Mouse (Mus musculus) midbrain, embryonic 15.5 days (tissue): ENCODE data around the gene Gls2. TPM values are rescaled to one million over a fixed set of nuclear protein-coding genes. Genes with fewer than 3 reads are reported as not detected.
A peak's percentile ranks its signal among the peaks of the same experiment; 100 is the strongest.

Experiments
- ATAC-seq: fragments of 200-750 bp; cut with Nextera tagmentation; replicated peaks from 2 replicates; pipeline ENCODE4 v1.8.0; 2017; ENCODE audit warnings: moderate TSS enrichment
- H3K27ac ChIP-seq: fragments of 300-500 bp; sonication (generic); 2 replicates; pipeline ENCODE4 v1.5.1; 2015; ENCODE audit warnings: mild to moderate bottlenecking, inconsistent platforms
- H3K27me3 ChIP-seq: fragments of 300-500 bp; sonication (generic); replicated peaks from 2 replicates; pipeline ENCODE4 v1.6.1; 2015; ENCODE audit warnings: inconsistent platforms
- H3K36me3 ChIP-seq: fragments of 300-500 bp; sonication (generic); replicated peaks from 2 replicates; pipeline ENCODE4 v1.6.1; 2015; ENCODE audit warnings: inconsistent platforms
- H3K4me1 ChIP-seq: fragments of 300-500 bp; sonication (generic); 2 replicates; pipeline ENCODE4 v1.6.1; 2015; ENCODE audit warnings: inconsistent platforms
- H3K4me2 ChIP-seq: fragments of 300-500 bp; sonication (generic); 2 replicates; pipeline ENCODE4 v1.6.1; 2015; ENCODE audit warnings: inconsistent platforms, mild to moderate bottlenecking, moderate library complexity
- H3K4me3 ChIP-seq: fragments of 300-500 bp; sonication (generic); 2 replicates; pipeline ENCODE4 v1.5.1; 2015; ENCODE audit warnings: mild to moderate bottlenecking, inconsistent platforms
- H3K9ac ChIP-seq: fragments of 300-500 bp; sonication (generic); 2 replicates; pipeline ENCODE4 v1.6.1; 2015; ENCODE audit warnings: mild to moderate bottlenecking, inconsistent platforms
- H3K9me3 ChIP-seq: fragments of 300-500 bp; sonication (generic); 2 replicates; pipeline ENCODE4 v1.6.1; 2016; ENCODE audit warnings: inconsistent platforms
- WGBS: fragments of 180-500 bp; shearing (Covaris S2); methylation state at CpG from one replicate; pipeline ENCODE4 v1.1.7; 2015; ENCODE audit warnings: mixed read lengths; 5-methylcytosine and 5-hydroxymethylcytosine counted together
- polyA plus RNA-seq: library from polyadenylated mRNA; unstranded; fragments of >200 nt; fragmentation: Nextera tagmentation; extraction: Ambion mirVana; gene quantifications from 2 replicates; pipeline ENCODE4 v1.2.1, GENCODE M21; 2015

The Gls2 gene
- polyA plus RNA-seq, 1 experiment from 2014 or later: 1.2 TPM

DNA sequence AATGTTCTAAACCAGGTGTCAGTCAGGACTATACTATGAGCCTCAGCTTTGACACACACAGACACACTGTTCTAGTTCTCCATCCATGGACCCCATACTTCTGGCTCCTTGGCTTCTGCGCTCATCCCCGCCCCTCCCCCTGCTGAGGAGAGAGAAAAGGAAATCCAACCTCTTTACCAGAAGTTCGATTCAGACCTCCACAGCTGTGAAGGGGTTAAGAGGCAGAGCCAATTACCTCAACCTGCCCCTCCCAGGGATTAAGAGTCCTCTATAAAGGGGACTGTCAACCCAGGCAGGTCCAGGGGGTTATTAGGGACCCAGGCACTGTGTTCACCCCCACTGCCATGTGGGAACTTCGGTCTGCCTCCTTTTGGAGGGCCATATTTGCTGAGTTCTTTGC, 31.3 kb downstream of the Gls2 start, which contains the start of gene Mip:
TSS of gene Mip (plus strand) at position 301 of the 400 bp plus-strand sequence.
- no peaks in the 10 kb centered on the region for H3K36me3 ChIP-seq
- H3K9ac ChIP-seq: no peak within 1 kb of the TSS
- no peak for ATAC-seq
- H3K9me3 ChIP-seq: no peaks in the 10 kb centered on the region
- no peak within 1 kb of the TSS for H3K4me3 ChIP-seq
- WGBS: 31% methylated on average over 4 of the region's 4 CpGs
- H3K27me3 ChIP-seq: no peaks in the 10 kb centered on the region
- no peak within 1 kb of the TSS for H3K27ac ChIP-seq
- no peaks in the 10 kb centered on the region for H3K4me1 ChIP-seq
- no peak within 1 kb of the TSS for H3K4me2 ChIP-seq

GRCm38 (mm10) chr10:128227592-128227991, 33.3 kb downstream of the Gls2 start:
- 84% methylated on average over 9 of the region's 9 CpGs for WGBS

GRCm38 (mm10) chr10:128228009-128228408, 33.8 kb downstream of the Gls2 start:
- Histone ChIP-seq H3K27ac (no peak overlapping the region), H3K4me3 (no peak overlapping the region), H3K4me2 (no peak overlapping the region), H3K27me3 (no peaks in the 10 kb centered on the region), H3K9ac (no peak overlapping the region), H3K36me3 (no peaks in the 10 kb centered on the region), H3K4me1 (peaks cover 12% of the 10 kb centered on the region), H3K9me3 (no peaks in the 10 kb centered on the region)
- no peak for ATAC-seq
- 95% methylated on average over 8 of the region's 8 CpGs for WGBS

More at GRCm38 (mm10) chr10:128227592-128227991, 33.3 kb downstream of the Gls2 start:
- no peak overlapping the region for H3K9ac ChIP-seq
- no peaks in the 10 kb centered on the region for H3K9me3 ChIP-seq
- H3K4me2 ChIP-seq: no peak overlapping the region
- no peak overlapping the region for H3K27ac ChIP-seq
- ATAC-seq: no peak
- no peaks in the 10 kb centered on the region for H3K27me3 ChIP-seq
- peaks cover 8% of the 10 kb centered on the region for H3K4me1 ChIP-seq
- H3K36me3 ChIP-seq: no peaks in the 10 kb centered on the region
- no peak overlapping the region for H3K4me3 ChIP-seq

DNA sequence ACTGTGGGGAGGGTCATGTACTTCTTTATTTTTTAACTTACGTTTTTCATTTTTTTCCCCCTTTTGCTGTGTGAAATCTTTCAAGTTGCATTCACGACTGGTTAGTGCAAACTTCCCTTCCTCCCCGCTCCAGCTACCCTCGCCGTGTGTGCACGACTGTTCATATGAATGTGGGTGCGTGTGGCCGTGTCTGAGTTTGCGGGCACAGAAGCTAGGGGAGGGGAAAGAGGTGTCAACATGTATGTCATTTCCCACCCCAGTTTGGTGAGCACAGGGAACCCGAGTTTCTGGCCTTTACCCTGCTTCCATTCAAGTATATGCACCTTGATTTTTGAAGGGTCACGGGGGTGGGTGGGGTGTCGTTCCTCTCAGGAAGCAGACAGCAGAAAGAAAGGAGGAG, 36.3 kb downstream of the Gls2 start:
- WGBS: 86% methylated on average over 12 of the region's 12 CpGs
- no peak overlapping the region for H3K4me2 ChIP-seq
- no peaks in the 10 kb centered on the region for H3K36me3 ChIP-seq
- ATAC-seq: no peak
- peaks cover 12% of the 10 kb centered on the region for H3K4me1 ChIP-seq
- no peak overlapping the region for H3K27ac ChIP-seq
- no peak overlapping the region for H3K9ac ChIP-seq
- H3K9me3 ChIP-seq: no peaks in the 10 kb centered on the region
- H3K4me3 ChIP-seq: no peak overlapping the region
- no peaks in the 10 kb centered on the region for H3K27me3 ChIP-seq

DNA sequence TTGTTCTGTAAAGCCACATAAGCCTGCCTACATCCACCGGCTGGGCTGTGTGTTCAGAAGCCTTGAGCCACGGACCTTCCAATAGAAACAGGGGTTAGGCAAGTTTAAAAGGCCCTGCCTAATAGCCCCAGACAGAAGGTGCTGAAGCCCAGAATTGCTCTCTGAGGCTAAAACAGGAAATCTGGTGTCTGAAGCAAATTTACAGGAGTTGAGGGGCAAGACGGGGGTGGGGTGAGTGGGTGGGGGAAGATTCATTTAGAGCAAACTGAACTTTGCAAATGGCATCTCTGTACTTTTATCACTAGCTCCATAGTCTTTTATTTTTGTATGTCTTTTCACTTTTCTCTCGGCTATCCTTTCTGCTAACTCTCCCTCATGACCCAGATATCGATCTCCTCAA, 36.9 kb downstream of the Gls2 start:
- H3K9me3 ChIP-seq: no peaks in the 10 kb centered on the region
- H3K27me3 ChIP-seq: no peaks in the 10 kb centered on the region
- 17% methylated on average over 5 of the region's 5 CpGs for WGBS
- no peak for ATAC-seq
- no peaks in the 10 kb centered on the region for H3K36me3 ChIP-seq
- peak overlapping the region; percentile 60 for H3K4me2 ChIP-seq
- peak overlapping the region; percentile 95 for H3K4me3 ChIP-seq
- peaks cover 12% of the 10 kb centered on the region for H3K4me1 ChIP-seq
- no peak overlapping the region; the same call in 1 of the 2 replicates for H3K27ac ChIP-seq
- H3K9ac ChIP-seq: peak overlapping the region; percentile 83; the same call in 1 of the 2 replicates

DNA sequence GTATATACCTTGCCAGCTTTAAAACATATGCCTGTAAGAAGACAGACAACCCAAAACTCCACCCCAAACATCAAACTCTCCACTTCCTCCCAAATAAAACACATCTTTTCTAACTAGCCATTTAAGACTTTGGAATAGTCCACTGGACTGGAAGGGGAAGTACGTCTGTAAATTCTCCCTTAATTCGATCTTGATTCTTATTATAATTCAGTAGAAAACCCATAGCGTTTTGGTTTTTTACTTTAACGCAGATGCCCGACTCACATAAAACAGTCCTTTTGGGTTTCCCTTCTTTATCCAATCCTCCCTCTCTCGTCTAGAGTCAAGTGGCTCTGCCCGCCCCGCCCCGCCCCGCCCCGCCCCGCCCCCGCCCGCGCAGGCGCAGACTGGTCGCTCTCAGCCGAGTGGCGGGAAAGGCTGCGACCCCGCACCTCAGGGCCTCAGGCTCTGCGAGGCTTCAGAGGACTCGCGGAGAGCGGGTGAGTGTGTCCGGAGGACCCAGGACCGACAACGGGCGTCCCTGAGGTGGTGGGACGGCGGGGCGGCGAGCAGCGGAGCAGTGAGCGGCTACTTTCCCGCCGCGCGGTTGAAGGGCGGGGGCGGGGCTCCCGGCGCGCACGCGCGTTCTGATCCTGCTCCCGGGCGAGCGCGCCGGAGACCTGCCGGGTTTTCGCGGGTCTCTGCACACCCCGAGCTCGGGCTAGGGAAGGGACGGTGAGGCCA, 37.6 kb downstream of the Gls2 start, which contains the start of gene Timeless:
TSS of gene Timeless (plus strand) at position 369 of the 723 bp plus-strand sequence.
- H3K4me2 ChIP-seq: peak within 1 kb of the TSS; percentile 60
- H3K9me3 ChIP-seq: no peaks in the 10 kb centered on the region
- no peaks in the 10 kb centered on the region for H3K36me3 ChIP-seq
- peak within 1 kb of the TSS; percentile 93 for H3K27ac ChIP-seq
- peak within 1 kb of the TSS; percentile 95 for H3K4me3 ChIP-seq
- peak; percentile 92 for ATAC-seq
- H3K9ac ChIP-seq: peak within 1 kb of the TSS; percentile 83
- under 1% methylated on average over 57 of the region's 58 CpGs for WGBS
- no peaks in the 10 kb centered on the region for H3K27me3 ChIP-seq
- peaks cover 12% of the 10 kb centered on the region for H3K4me1 ChIP-seq

DNA sequence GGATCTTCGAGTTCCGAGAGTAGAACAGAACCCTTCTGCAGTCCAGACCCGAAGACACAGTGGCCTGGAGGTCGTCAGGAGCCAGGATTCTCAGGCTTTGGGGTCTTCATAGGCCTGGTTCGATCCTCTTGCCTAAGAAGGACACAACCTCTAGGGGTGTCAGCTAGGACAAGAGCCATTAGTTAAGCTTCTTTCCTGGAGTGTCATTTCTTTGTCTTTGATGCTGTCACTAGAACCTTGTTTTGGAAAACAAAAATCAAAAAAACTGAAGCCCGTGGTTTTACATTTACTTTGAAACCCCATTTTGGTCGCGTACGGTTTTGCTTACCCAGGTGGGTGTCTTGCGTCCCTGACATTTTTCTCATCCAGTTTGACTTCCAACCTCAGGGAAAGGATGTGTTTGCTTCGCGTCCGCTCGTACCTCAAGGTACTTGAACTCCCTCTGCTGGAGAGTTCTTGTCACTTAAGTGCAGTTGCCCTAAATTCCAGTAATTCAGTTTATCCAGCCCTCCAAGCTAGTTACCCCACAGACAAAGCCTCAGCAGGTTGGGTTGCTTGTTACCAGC, 38.2 kb downstream of the Gls2 start:
- H3K27me3 ChIP-seq: no peaks in the 10 kb centered on the region
- under 1% methylated on average over 14 of the region's 14 CpGs for WGBS
- H3K9ac ChIP-seq: peak overlapping the region; percentile 83
- ATAC-seq: peak; percentile 56
- H3K4me1 ChIP-seq: peaks cover 12% of the 10 kb centered on the region
- peak overlapping the region; percentile 60 for H3K4me2 ChIP-seq
- peak overlapping the region; percentile 93 for H3K27ac ChIP-seq
- peak overlapping the region; percentile 95 for H3K4me3 ChIP-seq
- H3K36me3 ChIP-seq: no peaks in the 10 kb centered on the region
- no peaks in the 10 kb centered on the region for H3K9me3 ChIP-seq

DNA sequence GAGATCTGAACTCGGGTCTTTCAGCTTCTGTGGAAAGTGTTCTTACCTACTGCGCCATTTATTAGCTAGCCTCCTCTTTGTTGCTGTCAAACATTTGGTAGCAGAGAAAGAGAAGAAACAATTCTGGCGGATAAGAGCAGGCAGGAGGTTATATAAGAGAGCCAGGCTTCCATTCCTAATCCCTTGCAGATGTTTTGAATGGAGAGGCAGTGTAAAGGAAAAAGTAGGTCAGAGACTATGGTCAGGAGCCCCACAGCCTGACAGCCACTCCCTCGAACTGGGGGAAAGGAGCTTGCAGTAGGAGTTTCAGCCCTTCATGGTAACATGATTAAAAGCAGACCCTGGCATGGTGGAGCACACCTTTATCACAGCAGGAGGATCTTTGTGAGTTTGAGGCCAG, 42.1 kb downstream of the Gls2 start:
- 49% methylated on average over 4 of the region's 4 CpGs for WGBS
- H3K27me3 ChIP-seq: no peaks in the 10 kb centered on the region
- no peaks in the 10 kb centered on the region for H3K9me3 ChIP-seq
- H3K4me3 ChIP-seq: no peak overlapping the region
- ATAC-seq: no peak
- no peak overlapping the region for H3K4me2 ChIP-seq
- no peak overlapping the region for H3K9ac ChIP-seq
- H3K4me1 ChIP-seq: peaks cover 14% of the 10 kb centered on the region
- H3K27ac ChIP-seq: no peak overlapping the region
- 0 out of 2 replicates have a peak, but pooled peaks cover 4% of the 10 kb centered on the region for H3K36me3 ChIP-seq

DNA sequence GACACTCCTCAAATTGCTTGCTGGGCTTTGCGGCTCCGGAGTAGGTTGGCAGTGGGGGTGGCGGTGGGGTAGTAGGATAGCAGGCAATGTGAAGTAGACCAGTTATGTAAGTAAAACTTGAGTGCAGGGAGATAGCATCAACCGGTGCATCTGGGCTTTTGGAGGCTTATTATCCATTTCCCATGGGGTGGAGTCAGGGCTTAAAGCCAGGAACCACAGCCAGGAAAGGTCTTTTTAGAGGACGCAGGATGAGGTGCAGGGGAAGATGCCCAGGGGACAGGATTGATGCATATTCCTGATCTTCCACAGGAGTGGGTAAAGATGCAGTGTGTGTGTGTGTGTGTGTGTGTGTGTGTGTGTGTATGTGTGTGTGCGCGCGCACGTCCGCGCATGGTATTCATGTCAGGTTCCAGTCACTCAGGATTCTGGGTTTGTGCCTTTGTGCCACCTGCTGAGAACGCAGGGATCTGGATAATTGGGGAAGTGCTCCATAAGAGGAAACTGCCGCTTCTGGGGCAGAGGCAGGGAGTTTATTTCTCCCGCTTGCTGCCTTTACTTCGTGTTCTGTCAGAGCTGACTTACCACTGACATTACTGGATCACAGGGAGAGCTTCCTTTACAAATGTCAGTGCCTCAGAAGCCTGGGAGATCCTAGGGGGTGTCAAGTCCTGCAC, 43.7 kb downstream of the Gls2 start:
- Histone ChIP-seq H3K9me3 (no peaks in the 10 kb centered on the region), H3K4me3 (no peak overlapping the region), H3K9ac (no peak overlapping the region), H3K27ac (0 out of 2 replicates have a peak overlapping the region, but pooled peaks have one; percentile 11), H3K4me2 (no peak overlapping the region), H3K36me3 (peaks cover 5% of the 10 kb centered on the region; the same call in 1 of the 2 replicates), H3K27me3 (no peaks in the 10 kb centered on the region), H3K4me1 (peaks cover 7% of the 10 kb centered on the region; the same call in 1 of the 2 replicates)
- no peak for ATAC-seq
- 70% methylated on average over 15 of the region's 15 CpGs for WGBS

DNA sequence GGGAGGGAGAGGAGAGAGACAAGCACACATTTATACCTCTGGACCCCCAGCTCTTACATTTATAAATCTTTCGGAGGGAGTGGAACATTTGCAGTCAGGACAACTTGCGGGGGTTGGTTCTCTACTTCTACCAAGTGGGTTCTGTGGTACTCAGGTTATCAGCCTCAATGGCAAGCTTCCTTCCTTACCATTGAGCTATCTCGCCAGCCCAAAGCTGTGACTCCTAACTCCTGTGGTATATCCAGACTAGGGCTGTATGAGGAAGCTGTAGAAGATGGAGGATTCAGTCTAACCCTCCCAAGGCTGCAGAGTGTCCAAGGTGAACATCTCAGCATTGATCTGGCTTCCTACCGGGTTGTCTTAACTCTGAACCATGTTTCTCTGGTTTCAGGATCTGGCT, 44.9 kb downstream of the Gls2 start:
- Histone ChIP-seq H3K27ac (no peak overlapping the region), H3K9ac (no peak overlapping the region), H3K4me1 (0 out of 2 replicates have a peak, but pooled peaks cover 6% of the 10 kb centered on the region), H3K9me3 (no peaks in the 10 kb centered on the region), H3K27me3 (no peaks in the 10 kb centered on the region), H3K36me3 (peaks cover 8% of the 10 kb centered on the region; the same call in 1 of the 2 replicates), H3K4me2 (no peak overlapping the region), H3K4me3 (no peak overlapping the region)
- 97% methylated on average over 4 of the region's 4 CpGs for WGBS
- no peak for ATAC-seq

GRCm38 (mm10) chr10:128240131-128240530, 45.9 kb downstream of the Gls2 start:
- no peak overlapping the region for H3K4me2 ChIP-seq
- H3K36me3 ChIP-seq: peaks cover 8% of the 10 kb centered on the region; the same call in 1 of the 2 replicates
- 92% methylated on average over 18 of the region's 18 CpGs for whole genome bisulfite sequencing
- no peak overlapping the region for H3K9ac ChIP-seq
- no peaks in the 10 kb centered on the region for H3K9me3 ChIP-seq
- ATAC-seq: no peak
- no peak overlapping the region for H3K4me3 ChIP-seq
- H3K4me1 ChIP-seq: 0 out of 2 replicates have a peak, but pooled peaks cover 6% of the 10 kb centered on the region
- no peaks in the 10 kb centered on the region for H3K27me3 ChIP-seq
- no peak overlapping the region for H3K27ac ChIP-seq

DNA sequence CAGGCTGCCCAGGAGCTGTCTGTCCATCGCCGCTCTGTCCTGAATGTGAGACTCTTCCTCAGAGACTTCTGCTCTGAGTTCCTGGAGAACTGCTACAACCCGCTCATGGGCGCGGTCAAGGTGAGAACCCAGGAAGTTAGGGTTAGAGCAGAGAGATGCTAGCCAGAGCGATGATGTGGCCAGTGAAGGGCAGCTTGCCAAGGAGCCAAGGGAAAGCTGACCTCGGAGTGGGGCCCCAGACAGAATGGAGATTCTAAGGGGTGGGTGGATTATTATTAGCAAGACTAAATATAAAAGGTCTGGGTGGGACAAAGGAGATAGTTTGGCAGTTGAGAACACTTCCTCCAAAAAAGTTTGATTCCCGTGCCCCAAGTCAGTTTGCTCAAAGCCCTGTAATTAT, 49.0 kb downstream of the Gls2 start:
- no peak overlapping the region for H3K4me3 ChIP-seq
- H3K9ac ChIP-seq: no peak overlapping the region
- no peaks in the 10 kb centered on the region for H3K27me3 ChIP-seq
- H3K4me1 ChIP-seq: 0 out of 2 replicates have a peak, but pooled peaks cover 2% of the 10 kb centered on the region
- 97% methylated on average over 8 of the region's 8 CpGs for WGBS
- H3K27ac ChIP-seq: no peak overlapping the region
- ATAC-seq: no peak
- no peaks in the 10 kb centered on the region for H3K9me3 ChIP-seq
- H3K36me3 ChIP-seq: peaks cover 9% of the 10 kb centered on the region; the same call in 1 of the 2 replicates
- H3K4me2 ChIP-seq: no peak overlapping the region
